Mouse (Mus musculus) splenic B cell, adult 2 months (primary cell): ENCODE measurements around the gene Plekha4.
"Not testable (repeated sequence)": the region's sequence is repeated elsewhere in the genome, so short reads cannot be mapped to it uniquely, and the experiment has no call there.

Experiments
- DNase-seq: peaks from one replicate; pipeline ENCODE4 v3.0.0-alpha.2; 2011; ENCODE audit warnings: low read depth, low spot score
- H3K27me3 ChIP-seq: 2 replicates; pipeline ENCODE4 v1.6.1; 2012; ENCODE audit warnings: mild to moderate bottlenecking, low read length, moderate library complexity, mixed read lengths; ENCODE audit not compliant: control insufficient read depth, poor library complexity, insufficient read depth, severe bottlenecking
- H3K36me3 ChIP-seq: 2 replicates; pipeline ENCODE4 v1.6.1; 2012; ENCODE audit warnings: mild to moderate bottlenecking, low read length, moderate library complexity, mixed read lengths; ENCODE audit not compliant: control insufficient read depth, poor library complexity, insufficient read depth, severe bottlenecking

Plekha4 gene

DNA sequence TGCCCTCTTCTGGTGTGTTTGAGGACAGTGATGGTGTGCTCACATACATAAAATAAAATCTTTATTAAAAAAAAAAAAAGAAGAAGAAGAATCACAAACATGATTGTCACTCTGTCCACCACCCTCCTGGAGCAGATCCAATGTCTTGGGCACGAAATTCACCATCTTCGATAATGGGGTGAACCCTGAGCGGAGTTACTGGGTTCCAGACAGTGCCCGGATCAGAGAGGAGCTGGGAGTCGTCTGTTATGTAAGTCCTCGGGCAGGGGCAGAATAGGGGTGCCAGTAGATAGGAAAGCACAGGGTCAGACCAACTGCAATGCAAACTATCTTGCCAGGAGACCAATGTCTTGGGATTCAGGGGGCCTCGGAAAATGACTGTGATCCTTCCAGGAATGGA, 5.5 kb upstream of the Plekha4 start:
- DNase-seq: no peak
- Histone ChIP-seq H3K36me3 (no peaks in the 10 kb centered on the region), H3K27me3 (no peaks in the 10 kb centered on the region)

DNA sequence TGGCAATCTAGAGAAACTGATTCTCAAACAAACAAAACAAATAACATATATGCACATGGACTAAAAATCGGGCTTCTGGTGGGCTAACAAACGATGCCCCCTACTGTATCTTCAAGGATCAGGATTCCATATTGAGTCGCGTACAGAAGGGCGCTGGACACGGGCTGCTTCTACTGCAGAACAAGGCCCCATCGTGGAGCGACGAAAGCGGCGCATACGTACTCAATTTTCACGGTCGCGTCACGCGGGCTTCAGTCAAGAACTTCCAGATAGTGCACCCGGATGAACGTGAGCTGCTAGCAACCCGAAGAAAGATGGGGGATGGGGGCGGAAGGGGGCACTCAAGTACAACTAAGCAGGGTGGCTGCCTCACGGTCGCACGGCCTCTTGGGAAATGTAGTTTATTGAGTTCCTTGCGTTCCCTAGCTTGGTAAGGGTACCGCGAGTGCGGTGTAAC, 4.4 kb upstream of the Plekha4 start:
- peak; percentile 96 for DNase-seq
- Histone ChIP-seq H3K27me3 (no peaks in the 10 kb centered on the region; the same call in 1 of the 2 replicates), H3K36me3 (no peaks in the 10 kb centered on the region)

DNA sequence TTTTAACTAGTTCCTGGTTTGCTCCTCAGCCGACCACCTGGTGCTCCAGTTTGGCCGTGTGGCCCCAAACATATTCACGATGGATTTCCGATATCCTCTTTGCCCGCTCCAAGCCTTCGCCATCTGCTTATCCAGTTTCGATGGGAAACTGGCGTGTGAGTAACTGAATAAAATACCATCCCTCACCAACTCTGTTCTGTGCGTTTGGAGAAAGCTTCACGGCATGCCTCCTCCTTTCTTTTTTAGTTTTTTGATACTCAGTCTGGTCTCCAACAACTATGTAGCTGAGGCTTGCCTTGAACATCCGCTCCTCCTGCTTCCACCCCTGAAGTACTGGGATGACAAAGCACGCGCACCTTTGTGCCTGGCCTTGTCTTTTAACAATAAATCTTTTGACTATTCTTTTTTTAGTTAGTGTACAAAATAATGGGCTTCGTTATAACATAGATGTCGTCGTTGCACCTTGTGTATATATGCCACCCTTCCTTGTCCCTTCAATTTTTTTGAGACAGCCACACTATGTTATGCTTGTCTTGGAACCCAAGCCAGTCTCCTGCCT, 3.9 kb upstream of the Plekha4 start:
- Histone ChIP-seq H3K27me3 (no peaks in the 10 kb centered on the region; the same call in 1 of the 2 replicates), H3K36me3 (no peaks in the 10 kb centered on the region)
- DNase-seq: peak; percentile 27

DNA sequence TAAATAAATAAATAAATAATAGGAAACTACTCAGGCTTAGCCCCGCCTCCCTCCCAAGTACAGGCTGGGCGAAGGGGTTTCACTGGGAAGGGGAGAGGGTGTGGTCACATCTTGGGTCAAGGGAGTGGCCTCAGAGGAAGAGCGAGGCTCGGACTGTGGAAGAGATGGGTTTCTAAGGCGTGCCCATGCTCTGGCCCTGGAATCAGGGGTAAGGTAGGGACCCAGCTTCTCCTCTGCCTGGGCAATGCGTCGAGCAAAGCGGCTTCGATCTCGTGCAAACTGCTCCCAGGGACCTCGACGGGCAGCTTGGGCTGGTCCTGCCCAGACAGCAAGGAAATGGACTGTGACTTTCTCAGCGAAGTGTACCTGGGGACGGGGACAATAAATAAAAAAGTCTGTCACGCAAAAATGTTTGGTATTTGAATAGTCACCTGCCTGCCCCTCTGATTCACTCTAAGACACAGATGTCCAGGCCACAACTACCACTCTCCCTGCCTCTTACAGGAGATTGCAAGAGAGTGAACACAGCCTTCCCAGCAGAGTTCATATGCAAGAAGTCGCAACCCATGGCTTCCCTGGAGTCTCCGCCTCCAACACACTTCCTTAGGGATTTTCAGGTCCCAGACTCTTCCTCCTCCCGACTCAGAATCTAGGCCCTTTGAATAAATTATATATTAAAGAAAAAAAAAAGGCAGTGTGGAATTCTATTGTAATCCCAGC, 3.0 kb upstream of the Plekha4 start:
- H3K27me3 ChIP-seq: no peaks in the 10 kb centered on the region; the same call in 1 of the 2 replicates
- peak; percentile 35 for DNase-seq
- H3K36me3 ChIP-seq: no peaks in the 10 kb centered on the region

DNA sequence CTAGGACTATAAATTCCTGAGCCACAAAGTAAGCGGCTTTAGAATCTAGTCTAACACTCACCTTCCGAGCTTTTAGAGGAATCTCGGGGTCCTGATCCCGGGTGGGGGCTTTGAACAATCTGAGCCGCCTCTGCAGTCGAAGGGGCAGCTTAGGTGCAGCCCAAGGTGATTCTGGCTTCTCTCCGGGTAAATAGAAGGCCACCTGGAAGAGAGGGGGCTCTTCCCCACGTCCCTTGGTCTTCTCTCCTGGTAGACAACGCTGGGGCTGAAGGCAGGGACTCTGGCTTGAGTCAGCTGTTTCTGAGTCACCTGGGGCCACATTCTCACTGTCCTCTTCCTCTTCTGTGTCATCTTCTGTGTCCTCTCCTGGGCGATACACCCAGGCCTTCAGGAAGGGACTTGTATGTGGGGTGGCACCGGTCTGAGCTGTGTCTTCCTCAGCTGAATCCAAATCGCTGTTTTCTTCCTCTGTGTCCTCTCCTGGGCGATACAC, 2.4 kb upstream of the Plekha4 start:
- no peaks in the 10 kb centered on the region for H3K36me3 ChIP-seq
- DNase-seq: peak; percentile 33
- H3K27me3 ChIP-seq: no peaks in the 10 kb centered on the region; the same call in 1 of the 2 replicates

DNA sequence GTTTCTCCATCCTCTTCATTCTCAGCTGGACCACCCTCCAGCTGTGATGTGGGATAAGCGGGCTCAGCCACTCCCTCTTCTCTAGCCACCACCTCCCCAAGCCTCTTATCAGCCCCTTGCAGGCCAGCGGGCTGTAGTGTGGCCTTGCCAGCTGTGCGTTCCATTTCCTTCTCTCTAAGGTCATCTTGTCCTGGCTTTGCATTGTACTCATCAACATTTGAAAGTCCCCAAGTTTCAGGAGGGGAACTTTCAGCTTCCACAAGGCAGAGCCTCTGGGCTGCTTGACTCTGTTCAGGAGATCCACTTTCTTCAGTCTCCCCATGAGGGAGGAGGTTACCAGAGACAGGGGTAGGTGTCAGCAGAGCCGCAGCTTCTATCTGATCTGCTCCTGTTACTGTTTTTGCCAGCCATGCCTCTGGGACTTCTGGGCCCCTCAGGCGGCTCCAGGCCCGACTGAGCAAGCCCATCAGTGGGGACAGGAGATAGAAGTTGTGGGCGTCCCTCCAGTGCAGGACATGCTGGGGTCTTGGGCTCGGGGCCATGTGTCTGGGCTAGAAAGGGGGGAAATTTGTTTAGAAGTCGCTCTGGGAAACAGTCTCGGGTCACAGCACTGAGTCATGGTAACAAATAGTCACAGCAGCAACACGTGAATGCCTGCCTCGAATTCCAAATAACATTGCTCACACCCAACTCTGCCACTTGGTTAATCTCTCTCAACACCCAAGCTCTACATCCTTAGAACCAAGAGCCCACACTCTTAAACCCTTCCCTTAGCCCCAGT, 1.1 kb upstream of the Plekha4 start:
- H3K36me3 ChIP-seq: no peaks in the 10 kb centered on the region
- DNase-seq: peak; percentile 64
- H3K27me3 ChIP-seq: no peaks in the 10 kb centered on the region; the same call in 1 of the 2 replicates

DNA sequence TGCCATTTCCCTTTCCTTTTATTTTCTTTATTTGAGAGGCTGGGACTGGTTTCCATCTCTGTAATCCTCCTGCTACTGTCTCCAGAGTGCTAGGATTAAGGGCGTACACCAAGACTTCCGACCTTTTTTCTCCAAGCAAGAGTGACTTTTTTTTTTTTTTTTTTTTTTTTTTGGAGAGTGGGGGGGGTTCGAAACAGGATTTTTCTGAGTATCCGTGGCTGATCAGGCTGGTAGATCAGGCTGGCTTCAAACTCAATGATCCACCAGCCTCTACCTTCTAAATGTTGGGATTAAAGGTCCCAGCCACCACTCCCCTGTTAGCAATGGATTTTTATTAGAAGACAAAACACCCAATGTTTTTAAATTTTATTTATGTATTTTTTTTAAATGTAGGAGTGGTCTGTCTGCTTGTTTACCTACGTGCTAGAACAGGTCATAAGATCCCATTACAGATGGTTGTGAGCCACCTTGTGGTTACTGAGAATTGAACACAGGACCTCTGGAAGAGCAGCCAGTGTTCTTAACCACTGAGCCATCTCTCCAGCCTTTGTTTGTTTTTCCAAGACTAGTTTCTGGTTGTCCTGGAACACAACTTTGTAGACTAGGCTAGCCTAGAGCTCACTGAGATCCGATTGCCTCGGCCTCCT, 467 bp downstream of the Plekha4 start:
- DNase-seq: peak; percentile 73
- H3K36me3 ChIP-seq: no peaks in the 10 kb centered on the region
- H3K27me3 ChIP-seq: no peaks in the 10 kb centered on the region; the same call in 1 of the 2 replicates

DNA sequence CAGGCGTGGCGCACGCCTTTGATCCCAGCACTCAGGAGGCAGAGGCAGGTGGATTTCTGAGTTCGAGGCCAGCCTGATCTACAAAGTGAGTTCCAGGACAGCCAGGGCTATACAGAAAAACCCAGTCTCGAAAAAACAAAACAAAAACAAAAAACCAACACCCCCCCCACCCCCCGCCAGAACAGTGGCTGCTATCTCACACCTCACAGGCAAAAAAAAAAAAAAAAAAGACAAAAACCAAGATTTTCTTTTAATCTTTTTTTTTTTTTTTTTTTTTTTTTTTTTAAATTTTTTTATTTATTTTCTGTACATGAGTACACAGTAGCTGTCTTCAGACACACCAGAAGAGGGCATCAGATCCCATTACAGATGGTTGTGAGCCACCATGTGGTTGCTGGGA, 1.0 kb downstream of the Plekha4 start:
- not testable (repeated sequence) for H3K27me3 ChIP-seq, H3K36me3 ChIP-seq, DNase-seq

DNA sequence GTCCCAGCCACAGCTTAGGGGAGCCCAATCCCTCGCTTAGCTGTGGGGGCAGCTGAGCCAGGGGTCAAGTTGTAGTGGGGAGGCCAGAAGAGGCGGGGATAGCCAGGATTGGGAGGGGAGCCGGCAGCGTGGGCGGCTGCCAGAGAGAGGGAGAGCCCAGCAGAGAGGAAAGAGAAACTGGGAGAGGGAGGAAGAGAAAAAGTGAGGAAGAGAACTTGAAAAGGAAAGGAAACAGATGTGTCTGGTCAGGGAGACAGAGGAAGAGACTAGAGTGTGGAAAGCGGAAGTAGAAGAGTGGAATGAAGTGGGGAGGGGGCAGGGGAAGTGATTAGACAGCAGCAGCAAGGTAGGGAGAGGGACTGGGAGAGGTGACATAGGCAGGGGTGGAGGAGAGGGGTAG, 3.3 kb downstream of the Plekha4 start:
- no peaks in the 10 kb centered on the region; the same call in 1 of the 2 replicates for H3K27me3 ChIP-seq
- DNase-seq: peak; percentile 48
- H3K36me3 ChIP-seq: no peaks in the 10 kb centered on the region

DNA sequence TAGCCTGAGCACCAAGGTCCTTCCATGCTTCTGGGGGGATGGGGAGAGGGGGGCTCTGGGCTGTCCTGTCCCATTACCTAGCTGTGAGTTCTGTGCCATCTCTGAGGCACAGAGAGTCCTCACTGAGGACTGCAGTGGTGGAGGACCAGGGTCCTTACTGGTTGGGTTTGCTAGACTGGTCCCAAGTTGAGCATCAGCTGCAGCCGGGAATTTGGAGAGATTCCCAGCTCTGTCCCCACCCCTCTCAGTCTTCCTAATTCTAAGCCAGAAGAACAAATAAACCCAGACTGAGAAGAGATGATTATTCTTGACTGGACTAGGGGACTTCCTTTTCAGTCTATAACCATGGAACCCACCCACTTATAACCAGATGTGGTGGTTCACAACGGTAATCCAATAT, 4.5 kb downstream of the Plekha4 start:
- no peaks in the 10 kb centered on the region for H3K36me3 ChIP-seq
- DNase-seq: no peak
- no peaks in the 10 kb centered on the region; the same call in 1 of the 2 replicates for H3K27me3 ChIP-seq

DNA sequence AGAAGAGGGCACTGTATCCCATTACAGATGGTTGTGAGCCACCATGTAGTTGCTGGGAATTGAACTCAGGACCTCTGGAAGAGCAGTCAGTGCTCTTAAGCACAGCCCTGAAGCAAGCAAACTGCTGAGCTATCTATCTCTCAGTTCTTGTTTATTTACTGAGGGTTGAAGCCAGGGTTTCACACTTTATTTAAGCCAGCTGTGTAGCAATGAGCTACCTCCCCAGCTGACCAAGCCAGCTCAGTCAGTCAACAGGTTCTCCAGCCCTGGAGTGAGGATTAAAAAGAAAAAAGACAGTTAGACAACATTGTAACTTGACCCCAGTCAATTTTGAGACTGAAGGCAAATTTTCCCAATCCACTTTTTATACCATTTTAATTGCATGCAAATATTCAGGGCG, 9.5 kb downstream of the Plekha4 start:
- DNase-seq: no peak
- H3K27me3 ChIP-seq: no peaks in the 10 kb centered on the region
- no peaks in the 10 kb centered on the region for H3K36me3 ChIP-seq

DNA sequence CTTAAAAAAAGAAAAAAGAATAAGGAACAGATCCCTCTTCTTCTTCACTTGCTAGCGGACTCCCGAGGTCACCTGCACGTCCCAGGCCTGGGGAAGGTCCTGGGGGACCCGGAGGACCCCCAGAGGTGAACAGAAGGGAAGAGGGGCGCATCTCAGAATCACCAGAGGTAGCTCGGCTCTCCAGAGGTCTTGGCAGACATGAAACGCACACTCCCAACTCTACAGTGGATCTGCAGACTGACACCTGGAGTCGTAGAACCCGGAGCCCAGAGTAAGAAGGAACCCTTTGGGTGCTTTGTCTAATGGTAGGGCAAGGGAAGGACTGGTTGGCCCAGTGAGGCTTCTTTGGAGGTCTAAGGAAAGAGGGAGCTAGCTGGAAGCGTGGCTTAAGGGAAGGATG, 11.5 kb downstream of the Plekha4 start:
- Histone ChIP-seq H3K36me3 (no peaks in the 10 kb centered on the region), H3K27me3 (no peaks in the 10 kb centered on the region)
- DNase-seq: no peak

DNA sequence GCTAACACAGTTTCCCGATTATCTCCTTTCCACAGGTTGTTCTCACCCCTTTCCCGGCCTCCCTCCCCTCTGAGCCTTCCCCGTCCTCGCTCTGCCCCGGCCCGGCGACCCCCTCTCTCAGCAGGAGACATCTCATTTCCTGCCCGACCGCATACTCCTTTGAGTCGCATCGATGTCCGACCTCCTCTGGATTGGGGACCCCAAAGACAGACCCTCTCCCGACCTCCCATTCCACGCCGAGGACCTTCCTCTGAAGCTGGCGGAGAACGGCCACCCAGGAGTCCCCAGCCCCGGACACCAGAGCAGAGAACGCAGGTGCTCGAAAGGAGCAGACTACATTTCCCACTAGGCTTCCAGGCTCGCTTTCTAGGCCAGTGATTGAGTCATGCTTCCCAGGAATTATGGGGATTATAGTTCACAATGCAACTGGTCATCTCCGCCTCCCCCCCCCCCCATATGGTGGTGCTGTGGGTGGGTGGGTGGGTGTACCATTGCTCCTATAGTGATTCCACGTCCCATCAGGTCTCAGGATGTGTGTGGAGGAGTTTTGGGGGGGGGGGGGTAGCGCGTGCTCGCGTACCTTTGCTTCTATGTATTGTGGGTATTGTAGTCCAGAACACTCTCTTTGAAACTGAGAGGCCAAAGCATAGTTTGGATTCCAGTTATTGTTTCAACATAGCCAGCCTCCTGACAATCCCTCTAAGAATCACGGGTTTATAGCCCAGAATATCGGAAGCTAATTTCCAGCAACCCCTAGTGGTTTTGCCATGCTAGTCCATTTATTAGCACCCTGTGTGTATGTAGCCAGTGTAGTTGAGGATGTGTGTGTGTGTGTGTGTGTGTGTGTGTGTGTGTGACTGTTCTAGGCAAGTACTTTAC, 12.3 kb downstream of the Plekha4 start:
- no peak for DNase-seq
- Histone ChIP-seq H3K27me3 (no peaks in the 10 kb centered on the region), H3K36me3 (no peaks in the 10 kb centered on the region)

DNA sequence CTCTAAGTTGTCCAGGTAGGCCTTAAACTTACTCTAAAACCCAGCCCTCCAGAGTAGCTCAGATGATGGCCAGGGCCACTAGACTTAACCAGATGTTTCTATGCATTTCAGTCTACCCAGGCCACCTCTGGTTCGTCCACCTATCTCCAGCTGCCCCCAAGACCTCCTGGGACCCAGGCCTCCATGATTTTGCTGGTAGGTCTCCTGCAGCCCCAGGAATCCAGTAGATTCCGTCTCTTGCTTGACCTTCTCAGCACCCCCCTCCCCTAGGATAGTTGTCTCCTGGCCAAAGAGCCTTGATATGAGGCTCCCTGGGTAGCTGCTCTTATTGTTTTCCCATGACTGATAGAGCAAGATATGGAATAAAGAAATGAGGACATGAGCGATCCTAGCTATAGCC, 13.0 kb downstream of the Plekha4 start:
- no peaks in the 10 kb centered on the region for H3K27me3 ChIP-seq
- H3K36me3 ChIP-seq: no peaks in the 10 kb centered on the region
- DNase-seq: no peak
